Mouse (Mus musculus): ENCODE measurements at regions not wholly inside any gene's neighbourhood (a gene's known extent, or its start where the extent isn't known, plus 50 kb on each side); places are given as distances from the start of the nearest gene placed in this dataset.
"Not testable (repeated sequence)": the region's sequence is repeated elsewhere in the genome, so short reads cannot be mapped to it uniquely, and the experiment has no call there.

- no peak for DNase-seq
These were observed 544.4 kb upstream of the Pou3f4 start for GRCm38 (mm10) chrX:110269652-110270051.

GRCm38 (mm10) chrX:110274277-110274676 is 539.8 kb upstream of the Pou3f4 start:
- not testable (repeated sequence) for DNase-seq

GRCm38 (mm10) chrX:110275390-110275789 is 538.7 kb upstream of the Pou3f4 start:
- DNase-seq, result no peak

GRCm38 (mm10) chrX:110275830-110276229 is 538.2 kb upstream of the Pou3f4 start:
- DNase-seq, result no peak

- DNase-seq, result no peak
These were observed 534.4 kb upstream of the Pou3f4 start for GRCm38 (mm10) chrX:110279492-110280213.

GRCm38 (mm10) chrX:110281389-110281872 is 532.6 kb upstream of the Pou3f4 start:
- DNase-seq, result not testable (repeated sequence)

GRCm38 (mm10) chrX:110281929-110282328 is 532.2 kb upstream of the Pou3f4 start:
- no peak for DNase-seq

- DNase-seq, result no peak
These were observed 524.7 kb upstream of the Pou3f4 start for GRCm38 (mm10) chrX:110289397-110289796.

- peak; percentile 56 for DNase-seq
These were observed 506.4 kb upstream of the Pou3f4 start for GRCm38 (mm10) chrX:110307645-110308044.

GRCm38 (mm10) chrX:110308810-110309209 is 505.3 kb upstream of the Pou3f4 start:
- DNase-seq, result no peak

- no peak for DNase-seq
These were observed 496.0 kb upstream of the Pou3f4 start for GRCm38 (mm10) chrX:110317825-110318769.

- DNase-seq, result no peak
These were observed 493.8 kb upstream of the Pou3f4 start for GRCm38 (mm10) chrX:110320250-110320649.

GRCm38 (mm10) chrX:110334288-110334687 is 479.8 kb upstream of the Pou3f4 start:
- no peak for DNase-seq

- DNase-seq, result no peak
These were observed 479.1 kb upstream of the Pou3f4 start for GRCm38 (mm10) chrX:110335013-110335412.
